ENCODE assay signal across 26 mouse cellular contexts in genomic region chr13:40713681-40714080, GRCm38 (mm10). TPM values are rescaled to one million over a fixed set of nuclear protein-coding genes. Genes with fewer than 3 reads are reported as not detected.
DNase-seq lines count a peak whose midpoint lies in the region; ATAC-seq and TF ChIP-seq lines count a peak whose summit lies in the region.
"Had no signal": no experiment of that assay in that cellular context is flagged by ENCODE, and none has a peak within 500 bp of the region (broad histone marks: within the 10 kb centered on the region; RNA-seq: fewer than 3 reads in every experiment).

No protein-coding gene starts in this region.

- H3K9ac ChIP-seq in embryonic facial prominence, embryonic 11.5 days (replicated peaks; ENCODE audit: low read length) = no peak overlapping the region
- H3K9ac ChIP-seq in hindbrain, embryonic 13.5 days = no peak overlapping the region
- H3K9ac ChIP-seq in hindbrain, embryonic 16.5 days (ENCODE audit: low read depth, low read length) = no peak overlapping the region
- H3K9ac ChIP-seq in hindbrain, embryonic 15.5 days = no peak overlapping the region
- H3K9ac ChIP-seq: forebrain, embryonic 13.5 days had no signal

- no peaks in the 10 kb centered on the region for H3K9me3 ChIP-seq in embryonic facial prominence, embryonic 11.5 days (replicated peaks; ENCODE audit: control insufficient read depth, low read length)
- H3K9me3 ChIP-seq in embryonic facial prominence, embryonic 10.5 days = no peaks in the 10 kb centered on the region
- H3K9me3 ChIP-seq in hindbrain, embryonic 13.5 days = no peaks in the 10 kb centered on the region
- no peaks in the 10 kb centered on the region for H3K9me3 ChIP-seq in hindbrain, embryonic 16.5 days (ENCODE audit: control insufficient read depth, low read length)
- H3K9me3 ChIP-seq in E14TG2a.4 (ENCODE audit: low read length) = no peaks in the 10 kb centered on the region
- no peaks in the 10 kb centered on the region for H3K9me3 ChIP-seq in hindbrain, embryonic 15.5 days
- H3K9me3 ChIP-seq: forebrain, embryonic 10.5 days; forebrain, embryonic 13.5 days; G1E; heart, embryonic 10.5 days had no signal

- no peaks in the 10 kb centered on the region for H3K36me3 ChIP-seq in embryonic facial prominence, embryonic 11.5 days (replicated peaks; ENCODE audit: control insufficient read depth, insufficient read depth, low read depth, low read length)
- peaks cover 9% of the 10 kb centered on the region for H3K36me3 ChIP-seq in embryonic facial prominence, embryonic 10.5 days (replicated peaks)
- no peaks in the 10 kb centered on the region for H3K36me3 ChIP-seq in hindbrain, embryonic 13.5 days
- H3K36me3 ChIP-seq in hindbrain, embryonic 16.5 days (ENCODE audit: control insufficient read depth, insufficient read depth, low read length) = no peaks in the 10 kb centered on the region
- no peaks in the 10 kb centered on the region for H3K36me3 ChIP-seq in E14TG2a.4 (ENCODE audit: insufficient read depth, low read length)
- no peaks in the 10 kb centered on the region for H3K36me3 ChIP-seq in hindbrain, embryonic 15.5 days
- H3K36me3 ChIP-seq: forebrain, embryonic 10.5 days; G1E; heart, embryonic 10.5 days had no signal

- ATAC-seq in embryonic facial prominence, embryonic 11.5 days (replicated peaks; ENCODE audit: insufficient number of reproducible peaks, low FRiP score, low TSS enrichment, low read depth) = no peak
- ATAC-seq in hindbrain, embryonic 13.5 days (ENCODE audit: low FRiP score) = no peak
- no peak for ATAC-seq in hindbrain, embryonic 16.5 days
- ATAC-seq in hindbrain, embryonic 15.5 days (ENCODE audit: low FRiP score, low read depth) = no peak
- ATAC-seq: forebrain, embryonic 13.5 days; forebrain, embryonic 16.5 days; inflammation-experienced regulatory T-cells, adult 6 months; intestine, embryonic 16.5 days; Patski had no signal

- peaks cover 24% of the 10 kb centered on the region for H3K27me3 ChIP-seq in embryonic facial prominence, embryonic 11.5 days (ENCODE audit: control insufficient read depth, insufficient read depth, low read length)
- peaks cover 100% of the 10 kb centered on the region for H3K27me3 ChIP-seq in embryonic facial prominence, embryonic 10.5 days (replicated peaks; ENCODE audit: low read depth, poor library complexity, severe bottlenecking)
- H3K27me3 ChIP-seq in hindbrain, embryonic 13.5 days = peaks cover 93% of the 10 kb centered on the region
- H3K27me3 ChIP-seq in hindbrain, embryonic 16.5 days (replicated peaks; ENCODE audit: control insufficient read depth, insufficient read depth, low read length) = peaks cover 55% of the 10 kb centered on the region
- peaks cover 45% of the 10 kb centered on the region for H3K27me3 ChIP-seq in E14TG2a.4 (ENCODE audit: insufficient read depth, low read length)
- peaks cover 76% of the 10 kb centered on the region for H3K27me3 ChIP-seq in hindbrain, embryonic 15.5 days
- H3K27me3 ChIP-seq: Patski had no signal

- peak; percentile 1 for DNase-seq in embryonic facial prominence, embryonic 11.5 days (ENCODE audit: low spot score)
- no peak for DNase-seq in embryonic facial prominence, embryonic 10.5 days (ENCODE audit: low spot score)
- DNase-seq in kidney, adult 18-20 months = no peak
- no peak for DNase-seq in ovary, postnatal 36 days (ENCODE audit: low spot score)
- DNase-seq: adrenal gland, postnatal 10 days; adrenal gland, postnatal 36 days; cerebellum, adult 11 months; cerebellum, adult 2 months; cerebellum, adult 9-11 months; cerebellum, postnatal 25 days; gastrocnemius, postnatal 10 days; gastrocnemius, postnatal 36 days; heart, adult 2 months had no signal

- peaks cover 3% of the 10 kb centered on the region; the same call in 1 of the 2 replicates for H3K4me1 ChIP-seq in embryonic facial prominence, embryonic 11.5 days (ENCODE audit: control insufficient read depth, insufficient read depth, low read length)
- H3K4me1 ChIP-seq in embryonic facial prominence, embryonic 10.5 days = peaks cover 77% of the 10 kb centered on the region
- peaks cover 36% of the 10 kb centered on the region for H3K4me1 ChIP-seq in hindbrain, embryonic 13.5 days (replicated peaks)
- H3K4me1 ChIP-seq in hindbrain, embryonic 16.5 days (ENCODE audit: control insufficient read depth, insufficient read depth, low read depth, low read length) = peaks cover 2% of the 10 kb centered on the region; the same call in 1 of the 2 replicates
- peaks cover 96% of the 10 kb centered on the region for H3K4me1 ChIP-seq in E14TG2a.4 (replicated peaks; ENCODE audit: low read depth, low read length)
- peaks cover 12% of the 10 kb centered on the region; the same call in 1 of the 2 replicates for H3K4me1 ChIP-seq in hindbrain, embryonic 15.5 days (replicated peaks)

- 23% methylated on average over 5 of the region's 5 CpGs for WGBS in embryonic facial prominence, embryonic 11.5 days
- WGBS in embryonic facial prominence, embryonic 10.5 days = 20% methylated on average over 5 of the region's 5 CpGs
- 4% methylated on average over 5 of the region's 5 CpGs for WGBS in hindbrain, embryonic 13.5 days
- 8% methylated on average over 5 of the region's 5 CpGs for WGBS in hindbrain, embryonic 16.5 days
- 5% methylated on average over 5 of the region's 5 CpGs for WGBS in hindbrain, embryonic 15.5 days

- no peak overlapping the region for H3K27ac ChIP-seq in embryonic facial prominence, embryonic 11.5 days (replicated peaks; ENCODE audit: low read depth, low read length)
- no peak overlapping the region for H3K27ac ChIP-seq in embryonic facial prominence, embryonic 10.5 days (replicated peaks)
- peak overlapping the region; percentile 67; the same call in 1 of the 2 replicates for H3K27ac ChIP-seq in hindbrain, embryonic 13.5 days
- H3K27ac ChIP-seq in hindbrain, embryonic 16.5 days (ENCODE audit: low read depth, low read length) = no peak overlapping the region
- peak overlapping the region; percentile 14; the same call in 1 of the 2 replicates for H3K27ac ChIP-seq in hindbrain, embryonic 15.5 days (replicated peaks)
- H3K27ac ChIP-seq: forebrain, embryonic 10.5 days; forebrain, embryonic 13.5 days; heart, adult 2 months; heart, embryonic 10.5 days had no signal

- H3K4me3 ChIP-seq in embryonic facial prominence, embryonic 11.5 days (ENCODE audit: low read depth, low read length) = no peak overlapping the region
- no peak overlapping the region for H3K4me3 ChIP-seq in embryonic facial prominence, embryonic 10.5 days
- H3K4me3 ChIP-seq in hindbrain, embryonic 13.5 days = no peak overlapping the region
- no peak overlapping the region for H3K4me3 ChIP-seq in hindbrain, embryonic 16.5 days (ENCODE audit: low read length)
- peak overlapping the region; percentile 35 for H3K4me3 ChIP-seq in E14TG2a.4 (replicated peaks; ENCODE audit: low read length)
- no peak overlapping the region for H3K4me3 ChIP-seq in hindbrain, embryonic 15.5 days
- H3K4me3 ChIP-seq: forebrain, embryonic 10.5 days; forebrain, embryonic 13.5 days; heart, adult 2 months; heart, embryonic 10.5 days had no signal

- no peak overlapping the region for H3K4me2 ChIP-seq in embryonic facial prominence, embryonic 11.5 days (ENCODE audit: low read depth, low read length)
- no peak overlapping the region for H3K4me2 ChIP-seq in hindbrain, embryonic 13.5 days
- no peak overlapping the region for H3K4me2 ChIP-seq in hindbrain, embryonic 16.5 days (ENCODE audit: low read length)
- H3K4me2 ChIP-seq in hindbrain, embryonic 15.5 days = no peak overlapping the region
- H3K4me2 ChIP-seq: forebrain, embryonic 13.5 days had no signal

- TF ChIP-seq CTCF in E14TG2a.4 (conservative IDR thresholded peaks at IDR 0.05; ENCODE audit: low read length) = no peak

RNA-seq across cellular contexts. Expression of gene Tfap2a, which starts 24.5 kb away (rescaled TPM):
- 7.7 and 8.4 TPM in 2 replicates for polyA plus RNA-seq in embryonic facial prominence, embryonic 11.5 days (2014; fragmentation: Nextera tagmentation; extraction: Ambion mirVana)
- polyA plus RNA-seq in embryonic facial prominence, embryonic 10.5 days (2016; fragmentation: Nextera tagmentation; extraction: Ambion mirVana) = 8.3 and 8.5 TPM in 2 replicates
- 14.2 and 22.9 TPM in 2 replicates for polyA plus RNA-seq in hindbrain, embryonic 13.5 days (2015; fragmentation: Nextera tagmentation; extraction: Ambion mirVana)
- polyA plus RNA-seq in hindbrain, embryonic 16.5 days (2015; fragmentation: Nextera tagmentation; extraction: Ambion mirVana) = 8.4 and 9.0 TPM in 2 replicates
- polyA plus RNA-seq in hindbrain, embryonic 15.5 days (2015; fragmentation: Nextera tagmentation; extraction: Ambion mirVana) = 10.5 and 11.5 TPM in 2 replicates
- polyA plus RNA-seq: heart, postnatal 0 days; inflammation-experienced regulatory T-cells, adult 6 months had no signal

Comparison
In these comparisons a context has a peak if more than half of its experiments do, and no peak if none do; other contexts are left out.
1. H3K27ac ChIP-seq: peak in hindbrain, embryonic 13.5 days (single experiment) and hindbrain, embryonic 15.5 days (single experiment); none in embryonic facial prominence, embryonic 11.5 days (single experiment), embryonic facial prominence, embryonic 10.5 days (single experiment) and hindbrain, embryonic 16.5 days (single experiment).